Mouse (Mus musculus) duodenum, adult 2 months (tissue): Measurements from ENCODE around the gene Wfdc8. TPM values are rescaled to one million over a fixed set of nuclear protein-coding genes. Genes with fewer than 3 reads are reported as not detected.

Experiments used
- polyA plus RNA-seq: library from polyadenylated mRNA; depleted of rRNA; stranded (reverse); fragments of >200 nt; gene quantifications from 2 replicates; pipeline ENCODE4 v1.2.3, GENCODE M21; 2012; ENCODE audit warnings: low replicate concordance; rRNA removed

Gene Wfdc8
- not detected in 2 replicates for polyA plus RNA-seq

GRCm38 (mm10) chr2:164613471-164613870 is at the start of gene Wfdc8, which contains the start of gene Wfdc6b:
TSS of gene Wfdc8 (minus strand) at chr2:164613626.
TSS of gene Wfdc6b (plus strand) at chr2:164613522.

GRCm38 (mm10) chr2:164656483-164656882 is 43.1 kb upstream of the Wfdc8 start, which contains the start of gene Wfdc9:
TSS of gene Wfdc9 (minus strand) at chr2:164656583.

DNA sequence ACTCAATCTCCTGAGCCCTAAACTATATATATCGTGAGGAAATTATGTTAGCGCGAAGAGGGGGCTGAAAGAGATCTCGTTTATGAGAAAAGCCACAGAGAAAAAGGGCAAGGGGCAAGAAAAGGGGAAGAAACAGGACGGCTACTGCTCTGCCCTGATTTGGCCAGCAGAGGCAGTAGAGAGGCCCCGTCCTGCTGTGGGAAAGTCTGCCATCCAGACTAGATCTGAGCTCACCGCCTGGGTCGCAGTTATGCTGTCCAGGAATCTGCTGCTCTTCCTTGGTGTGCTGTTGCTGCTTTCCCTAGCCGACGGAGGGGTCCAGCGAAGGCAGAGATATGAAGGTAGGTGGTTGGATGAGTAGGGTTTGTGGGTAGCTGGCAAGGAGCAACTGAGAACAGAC is 42.4 kb upstream of the Wfdc8 start, which contains the start of gene Wfdc10:
Gene Wfdc10 (plus strand): TSS at position 189 of the 400 bp plus-strand sequence.

DNA sequence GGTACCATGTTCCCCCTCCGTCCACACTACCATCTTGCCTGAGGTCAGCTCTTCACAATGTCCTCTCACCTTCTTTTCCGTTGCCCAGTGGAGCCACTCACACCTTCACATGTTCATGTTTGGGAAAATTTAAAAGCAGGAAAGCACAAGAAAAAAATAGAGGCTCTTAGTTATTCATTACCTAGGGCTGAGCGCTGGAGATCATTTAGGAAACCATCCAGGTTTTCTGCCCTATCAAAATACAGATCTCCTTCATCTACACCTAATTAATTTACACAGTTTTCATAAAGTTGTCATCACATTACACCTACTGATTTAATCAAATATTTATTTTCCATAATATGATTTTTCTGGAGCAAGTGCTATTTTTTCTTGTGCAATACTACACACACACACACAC is 25.3 kb upstream of the Wfdc8 start, which contains the start of gene Wfdc16:
Gene Wfdc16 (minus strand): TSS at position 101 of the 400 bp plus-strand sequence.

GRCm38 (mm10) chr2:164593494-164593893 is 19.9 kb downstream of the Wfdc8 start, which contains the start of gene Eppin:
TSS of gene Eppin (minus strand) at chr2:164593594.

GRCm38 (mm10) chr2:164585025-164585725 is 28.3 kb downstream of the Wfdc8 start, which contains the start of gene Wfdc6a:
TSS of gene Wfdc6a (minus strand) at chr2:164585447.

GRCm38 (mm10) chr2:164573359-164573758 is 40.1 kb downstream of the Wfdc8 start, which contains the start of gene Spint3:
TSS of gene Spint3 (minus strand) at chr2:164573459.

GRCm38 (mm10) chr2:164562391-164563188 is 50.8 kb downstream of the Wfdc8 start, which contains the start of gene Wfdc2:
TSS of gene Wfdc2 (plus strand) at chr2:164562413.

Other genes with a start within 250 kb of the Wfdc8 start
- 9.0 and 13.9 TPM in 2 replicates for gene Slpi, start 224.5 kb downstream of the Wfdc8 start, polyA plus RNA-seq
- gene Rbpjl, start 210.5 kb downstream of the Wfdc8 start, polyA plus RNA-seq: 0.17 and 70.7 TPM in 2 replicates
- 0.81 and 1.6 TPM in 2 replicates for gene Matn4, start 208.5 kb downstream of the Wfdc8 start, polyA plus RNA-seq
- gene Sdc4, start 169.7 kb downstream of the Wfdc8 start, polyA plus RNA-seq: 26.7 and 44.6 TPM in 2 replicates
- gene Sys1, start 156.7 kb downstream of the Wfdc8 start, polyA plus RNA-seq: 289 and 485 TPM in 2 replicates
- 34.5 and 97.9 TPM in 2 replicates for gene Gm20458, start 152.7 kb downstream of the Wfdc8 start, polyA plus RNA-seq
- gene Trp53tg5, start 139.9 kb downstream of the Wfdc8 start, polyA plus RNA-seq: not detected in 2 replicates
- gene Dbndd2, start 127.5 kb downstream of the Wfdc8 start, polyA plus RNA-seq: 59.4 and 113 TPM in 2 replicates
- 196 and 283 TPM in 2 replicates for gene Pigt, start 116.1 kb downstream of the Wfdc8 start, polyA plus RNA-seq
- 2.4 and 68.3 TPM in 2 replicates for gene Wfdc2, start 51.2 kb downstream of the Wfdc8 start, polyA plus RNA-seq
- not detected in 2 replicates for gene Spint3, start 40.2 kb downstream of the Wfdc8 start, polyA plus RNA-seq
- not detected in 2 replicates for gene Wfdc6a, start 28.2 kb downstream of the Wfdc8 start, polyA plus RNA-seq
- not detected in 2 replicates for gene Eppin, start 20.0 kb downstream of the Wfdc8 start, polyA plus RNA-seq
- gene Wfdc6b, start 104 bp downstream of the Wfdc8 start, polyA plus RNA-seq: not detected in 2 replicates
- gene Wfdc16, start 25.2 kb upstream of the Wfdc8 start, polyA plus RNA-seq: 0.16 TPM in 1 of 2 replicates, not detected in the other
- gene Wfdc10, start 42.4 kb upstream of the Wfdc8 start, polyA plus RNA-seq: 1.1 and 3.7 TPM in 2 replicates
- not detected in 2 replicates for gene Wfdc9, start 43.0 kb upstream of the Wfdc8 start, polyA plus RNA-seq
- not detected in 2 replicates for gene Wfdc11, start 60.5 kb upstream of the Wfdc8 start, polyA plus RNA-seq
- 0.08 TPM in 1 of 2 replicates, not detected in the other for gene Wfdc13, start 71.5 kb upstream of the Wfdc8 start, polyA plus RNA-seq
- gene Spint4, start 84.9 kb upstream of the Wfdc8 start, polyA plus RNA-seq: not detected in 2 replicates
- not detected in 2 replicates for gene Spint5, start 101.7 kb upstream of the Wfdc8 start, polyA plus RNA-seq
- 1.2 TPM in 1 of 2 replicates, not detected in the other for gene Wfdc3, start 132.3 kb upstream of the Wfdc8 start, polyA plus RNA-seq
- 23.0 and 61.4 TPM in 2 replicates for gene Dnttip1, start 132.4 kb upstream of the Wfdc8 start, polyA plus RNA-seq
- 68.5 and 95.4 TPM in 2 replicates for gene Ube2c, start 156.3 kb upstream of the Wfdc8 start, polyA plus RNA-seq
- not detected in 2 replicates for gene Tnnc2, start 166.3 kb upstream of the Wfdc8 start, polyA plus RNA-seq
- 16.0 and 24.1 TPM in 2 replicates for gene Snx21, start 172.2 kb upstream of the Wfdc8 start, polyA plus RNA-seq
- gene Acot8, start 191.3 kb upstream of the Wfdc8 start, polyA plus RNA-seq: 157 and 164 TPM in 2 replicates
- 1.9 and 2.1 TPM in 2 replicates for gene Zswim3, start 191.5 kb upstream of the Wfdc8 start, polyA plus RNA-seq
- gene Zswim1, start 209.1 kb upstream of the Wfdc8 start, polyA plus RNA-seq: 7.2 and 8.6 TPM in 2 replicates
- gene Spata25, start 214.9 kb upstream of the Wfdc8 start, polyA plus RNA-seq: not detected in 2 replicates
- 283 and 318 TPM in 2 replicates for gene Ctsa, start 219.2 kb upstream of the Wfdc8 start, polyA plus RNA-seq
- gene Neurl2, start 219.8 kb upstream of the Wfdc8 start, polyA plus RNA-seq: 2.7 and 3.2 TPM in 2 replicates
- 28.5 and 38.0 TPM in 2 replicates for gene Pltp, start 244.1 kb upstream of the Wfdc8 start, polyA plus RNA-seq